Mouse (Mus musculus) lung, postnatal 14 days (tissue): ENCODE results near the gene Ifi47.
"Not testable (repeated sequence)": the region's sequence is repeated elsewhere in the genome, so short reads cannot be mapped to it uniquely, and the experiment has no call there.

Experiments used
- DNase-seq: peaks from one replicate; pipeline ENCODE4 v3.0.0; 2021

Ifi47 gene

GRCm38 (mm10) chr11:49076001-49076757 lies at the start of gene Ifi47:
TSS of gene Ifi47 (plus strand) at chr11:49076587.
- DNase-seq, result not testable (repeated sequence)

- DNase-seq, result not testable (repeated sequence)
Observed at GRCm38 (mm10) chr11:49050064-49050463, 26.3 kb upstream of the Ifi47 start.

GRCm38 (mm10) chr11:49051093-49051891 lies 25.1 kb upstream of the Ifi47 start, which contains the start of gene 9930111J21Rik2:
TSS of gene 9930111J21Rik2 (minus strand) at chr11:49051242.
- DNase-seq, result not testable (repeated sequence)

DNA sequence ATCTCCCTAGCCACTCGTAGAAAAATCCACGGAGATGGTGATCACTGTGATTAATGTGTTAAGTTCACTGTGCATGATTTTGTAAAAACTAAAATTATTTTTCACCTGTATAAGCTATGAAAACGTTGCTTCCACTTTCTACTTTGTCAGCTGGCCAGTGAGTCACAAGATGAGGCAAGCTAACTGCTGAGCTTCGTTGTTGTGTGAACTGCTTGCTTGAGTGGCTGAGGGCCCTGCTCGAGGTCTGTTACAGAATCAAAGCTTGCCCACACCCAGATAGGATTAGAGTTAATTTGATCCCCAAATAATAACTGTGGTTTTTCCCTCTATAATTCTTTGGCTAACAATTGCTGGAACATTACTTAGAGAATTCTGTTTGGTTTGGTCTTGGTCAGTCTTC lies 24.5 kb upstream of the Ifi47 start:
- not testable (repeated sequence) for DNase-seq

DNA sequence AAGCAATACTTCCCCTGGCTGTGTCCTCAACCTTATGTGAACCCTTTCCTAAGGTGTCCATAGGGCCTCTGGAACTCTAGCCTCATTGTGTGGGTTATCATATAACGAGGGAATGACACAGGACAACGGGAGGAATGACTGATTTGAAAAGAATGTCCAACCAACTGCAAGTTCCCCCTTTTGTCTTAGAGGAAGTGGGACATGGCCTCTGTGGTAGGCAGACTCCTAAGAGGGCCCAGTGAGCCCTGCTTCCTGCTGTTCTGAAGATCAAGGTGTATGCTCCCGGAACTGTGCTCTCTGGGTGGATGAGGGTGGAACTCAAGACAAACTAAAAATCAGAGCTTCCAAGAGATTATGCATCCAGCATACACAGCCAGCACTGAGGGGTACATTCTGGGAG lies 16.3 kb upstream of the Ifi47 start:
- DNase-seq, result not testable (repeated sequence)

- DNase-seq, result not testable (repeated sequence)
Observed at GRCm38 (mm10) chr11:49061865-49062264, 14.5 kb upstream of the Ifi47 start.

DNA sequence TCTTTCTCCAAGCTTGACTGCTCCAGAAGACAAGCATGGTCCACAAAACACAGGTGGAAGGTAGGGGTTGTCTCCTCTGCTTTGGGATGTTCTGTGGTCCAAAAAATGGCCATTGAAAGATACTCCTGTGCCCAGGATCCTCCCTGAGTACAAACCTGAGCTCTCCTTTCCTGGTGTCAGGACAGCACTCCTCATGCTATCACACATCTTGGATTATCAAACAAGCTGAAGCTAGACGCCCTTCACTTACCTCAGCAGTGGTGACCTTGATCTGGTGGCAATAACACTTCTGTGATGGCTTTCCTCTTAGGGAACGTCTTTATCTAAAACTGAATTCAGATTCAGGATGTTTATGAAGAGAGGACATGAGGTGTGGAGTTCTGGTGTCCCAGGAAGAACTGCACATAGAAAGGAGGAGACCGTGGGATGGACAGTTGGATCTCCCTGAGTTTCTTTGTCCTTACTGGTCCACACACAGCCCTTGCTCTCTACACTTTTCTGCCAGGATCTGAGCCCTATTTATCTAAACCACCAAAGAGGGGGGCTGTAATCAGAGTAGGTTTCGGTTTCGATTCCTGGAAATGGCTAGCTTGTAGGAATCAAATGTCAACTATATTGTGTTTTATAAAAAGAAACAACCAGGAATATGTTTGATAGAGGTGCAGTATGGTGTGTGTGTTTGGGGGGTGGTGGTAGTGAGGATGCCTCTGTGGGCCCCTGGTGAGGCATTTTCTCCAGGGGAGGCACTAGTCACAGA lies 12.5 kb upstream of the Ifi47 start, which contains the start of gene Tgtp2:
Tgtp2 (minus strand) TSS at position 494 of the 757 bp plus-strand sequence.
- DNase-seq, result not testable (repeated sequence)

GRCm38 (mm10) chr11:49068358-49068757 lies 8.0 kb upstream of the Ifi47 start:
- DNase-seq, result no peak

DNA sequence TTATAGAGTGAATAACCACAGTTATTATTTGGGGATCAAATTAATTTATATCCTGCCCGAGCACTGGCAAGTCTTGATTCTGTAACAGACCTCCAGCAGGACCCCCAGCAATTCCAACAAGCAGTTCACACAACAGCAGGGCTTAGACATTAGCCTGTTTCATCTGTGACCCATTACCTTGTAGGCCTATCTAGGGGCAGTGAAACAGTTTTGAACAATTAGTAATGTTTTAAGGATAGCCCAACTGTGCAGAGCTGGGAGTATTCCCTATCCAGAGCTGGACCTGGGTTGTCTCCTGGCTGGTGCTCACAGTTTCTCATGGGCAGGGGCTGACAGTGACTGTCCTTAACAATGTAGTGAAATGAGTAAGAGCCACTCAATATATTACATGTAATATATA lies 625 bp downstream of the Ifi47 start:
- DNase-seq, result no peak

GRCm38 (mm10) chr11:49078719-49079118 lies 2.3 kb downstream of the Ifi47 start:
- no peak for DNase-seq

- no peak for DNase-seq
Observed at GRCm38 (mm10) chr11:49080636-49081035, 4.2 kb downstream of the Ifi47 start.

GRCm38 (mm10) chr11:49081356-49081755 lies 5.0 kb downstream of the Ifi47 start:
- DNase-seq, result no peak

GRCm38 (mm10) chr11:49081886-49082285 lies 5.5 kb downstream of the Ifi47 start:
- DNase-seq, result no peak

GRCm38 (mm10) chr11:49083146-49083545 lies 6.8 kb downstream of the Ifi47 start:
- DNase-seq, result no peak

GRCm38 (mm10) chr11:49083808-49084207 lies 7.4 kb downstream of the Ifi47 start:
- no peak for DNase-seq

- DNase-seq, result no peak
Observed at GRCm38 (mm10) chr11:49084385-49084784, 8.0 kb downstream of the Ifi47 start.

- no peak for DNase-seq
Observed at GRCm38 (mm10) chr11:49084875-49085274, 8.5 kb downstream of the Ifi47 start.

- DNase-seq, result no peak
Observed at GRCm38 (mm10) chr11:49086858-49087361, 10.5 kb downstream of the Ifi47 start.

DNA sequence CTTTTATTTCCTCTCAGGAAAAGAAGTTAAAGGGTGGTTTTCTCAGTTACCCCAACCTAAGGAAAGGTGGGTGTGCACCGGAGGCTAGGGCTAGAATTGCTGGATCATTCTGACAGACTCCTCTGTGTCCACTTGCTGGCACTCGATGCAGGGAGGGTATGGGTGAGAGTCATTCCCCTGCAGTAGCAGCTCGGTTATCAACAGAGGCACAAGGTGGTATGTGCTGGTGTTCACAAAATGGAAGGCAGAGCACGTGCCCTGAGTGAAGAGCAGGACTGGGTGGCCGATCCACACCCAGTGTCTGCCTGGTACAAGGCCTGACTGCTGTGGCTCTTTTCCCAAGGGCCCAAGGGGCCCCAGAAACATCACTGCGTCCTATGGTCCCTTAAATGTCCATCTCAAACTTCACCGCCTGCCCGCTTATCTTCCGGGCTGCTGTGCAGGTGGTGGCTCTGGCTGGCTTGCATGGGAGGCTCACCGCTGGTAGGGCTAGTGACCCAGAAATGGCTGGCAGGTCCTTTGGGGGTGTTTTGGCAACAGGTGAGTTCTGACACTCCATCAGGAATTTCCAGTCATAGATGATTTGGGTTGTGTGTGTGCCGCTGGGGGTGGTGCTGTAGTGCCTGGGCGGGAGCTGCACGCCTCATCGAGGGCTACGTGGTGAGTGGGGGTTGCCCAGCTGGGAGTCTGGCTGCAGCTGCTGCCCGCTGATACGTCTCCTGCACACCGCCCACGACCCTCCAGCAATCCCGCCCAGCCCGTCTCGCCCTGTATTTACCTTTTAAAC lies 11.6 kb downstream of the Ifi47 start:
- DNase-seq, result peak; percentile 35

GRCm38 (mm10) chr11:49088990-49089652 lies 12.7 kb downstream of the Ifi47 start:
- DNase-seq, result no peak

DNA sequence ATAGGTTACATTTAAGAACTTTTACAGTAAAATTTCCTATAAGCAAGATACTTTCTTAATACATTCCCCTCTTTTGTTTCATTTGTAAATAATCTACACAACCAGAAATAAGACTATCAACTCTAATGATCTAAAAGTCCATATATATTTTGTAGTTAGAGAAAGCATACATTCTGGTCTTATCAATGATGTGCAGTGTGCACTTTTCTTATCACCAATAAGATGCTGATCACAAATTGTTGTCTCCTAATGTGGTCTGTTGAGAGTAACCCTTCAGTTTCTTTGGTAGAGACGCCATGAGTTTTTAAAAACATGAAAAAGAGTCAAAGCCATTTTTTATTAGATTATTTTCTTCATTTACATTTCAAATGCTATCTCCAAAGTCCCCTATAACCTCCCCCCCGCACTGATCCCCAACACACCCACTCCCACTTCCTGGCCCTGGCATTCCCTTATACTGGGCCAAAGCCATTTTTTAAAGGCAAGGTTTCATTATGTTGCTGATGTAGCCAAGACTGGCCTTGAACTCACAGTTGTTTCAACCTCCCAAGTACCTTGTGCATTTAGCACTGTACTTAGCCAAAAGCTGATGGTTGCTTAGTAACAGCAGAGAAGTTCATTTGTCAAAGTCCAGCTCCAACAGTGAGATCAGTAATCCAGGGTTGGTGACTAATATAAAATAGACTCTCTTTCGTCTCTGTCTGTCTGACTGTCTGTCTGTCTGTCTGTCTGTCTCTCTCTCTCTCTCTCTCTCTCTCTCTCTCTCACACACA lies 13.5 kb downstream of the Ifi47 start:
- DNase-seq, result no peak
